Mouse (Mus musculus) right cerebral cortex, postnatal 10 days (tissue): ENCODE measurements around the gene Cep63.

ENCODE experiments used
- DNase-seq, 2 experiments: peaks; one replicate each; pipeline ENCODE4 v3.0.0; 2021; ENCODE audit warnings: low spot score in 2 of 2

The Cep63 gene

GRCm38 (mm10) chr9:102625983-102626838, at the start of gene Cep63, which contains the start of gene Anapc13:
Gene Cep63 (minus strand): TSS chr9:102626534.
Gene Anapc13 (plus strand): TSS chr9:102626296.
- peak; percentile 98 to 99 for DNase-seq

- no peak for DNase-seq
Measured at GRCm38 (mm10) chr9:102675922-102676321, 49.6 kb upstream of the Cep63 start.

- DNase-seq, result no peak
Measured at GRCm38 (mm10) chr9:102673381-102673780, 47.0 kb upstream of the Cep63 start.

GRCm38 (mm10) chr9:102668906-102669305, 42.6 kb upstream of the Cep63 start:
- DNase-seq, result no peak

GRCm38 (mm10) chr9:102668115-102668514, 41.8 kb upstream of the Cep63 start:
- DNase-seq, result no peak

- no peak for DNase-seq
Measured at GRCm38 (mm10) chr9:102656355-102657095, 30.2 kb upstream of the Cep63 start.

GRCm38 (mm10) chr9:102651199-102651720, 24.9 kb upstream of the Cep63 start:
- no peak for DNase-seq

- DNase-seq, result no peak
Measured at GRCm38 (mm10) chr9:102650637-102651036, 24.3 kb upstream of the Cep63 start.

- no peak for DNase-seq
Measured at GRCm38 (mm10) chr9:102649917-102650527, 23.7 kb upstream of the Cep63 start.

GRCm38 (mm10) chr9:102647010-102647409, 20.7 kb upstream of the Cep63 start:
- DNase-seq, result no peak

- no peak for DNase-seq
Measured at GRCm38 (mm10) chr9:102645119-102645695, 18.9 kb upstream of the Cep63 start.

GRCm38 (mm10) chr9:102643486-102644101, 17.3 kb upstream of the Cep63 start:
- DNase-seq, result peak; percentile 86 to 88

GRCm38 (mm10) chr9:102643071-102643485, 16.7 kb upstream of the Cep63 start:
- no peak for DNase-seq

- DNase-seq, result no peak
Measured at GRCm38 (mm10) chr9:102641531-102641930, 15.2 kb upstream of the Cep63 start.

- DNase-seq, result no peak
Measured at GRCm38 (mm10) chr9:102639510-102639909, 13.2 kb upstream of the Cep63 start.

- DNase-seq, result no peak
Measured at GRCm38 (mm10) chr9:102638963-102639362, 12.6 kb upstream of the Cep63 start.

GRCm38 (mm10) chr9:102637115-102637514, 10.8 kb upstream of the Cep63 start:
- no peak for DNase-seq

- peak; percentile 59 to 71 for DNase-seq
Measured at GRCm38 (mm10) chr9:102636553-102636952, 10.2 kb upstream of the Cep63 start.

GRCm38 (mm10) chr9:102634453-102634852, 8.1 kb upstream of the Cep63 start:
- no peak for DNase-seq

GRCm38 (mm10) chr9:102632923-102633537, 6.7 kb upstream of the Cep63 start:
- DNase-seq, result peak; percentile 52 to 67

GRCm38 (mm10) chr9:102632173-102632572, 5.8 kb upstream of the Cep63 start:
- no peak for DNase-seq
